Mouse (Mus musculus) olfactory bulb, adult 2 months (tissue): ENCODE data around the gene Macrod1.

Experiments used
- CTCF ChIP-seq: fragments of 200-500 bp; IDR thresholded peaks from 2 replicates; pipeline ENCODE4 v1.5.1; 2012; ENCODE audit warnings: low read depth, mild to moderate bottlenecking, low read length, moderate library complexity; ENCODE audit not compliant: insufficient read depth
- POLR2A ChIP-seq: fragments of 200-500 bp; IDR thresholded peaks from 2 replicates; pipeline ENCODE4 v1.6.1; 2012; ENCODE audit warnings: mild to moderate bottlenecking, low read depth, low read length, moderate library complexity; ENCODE audit not compliant: insufficient read depth

DNA sequence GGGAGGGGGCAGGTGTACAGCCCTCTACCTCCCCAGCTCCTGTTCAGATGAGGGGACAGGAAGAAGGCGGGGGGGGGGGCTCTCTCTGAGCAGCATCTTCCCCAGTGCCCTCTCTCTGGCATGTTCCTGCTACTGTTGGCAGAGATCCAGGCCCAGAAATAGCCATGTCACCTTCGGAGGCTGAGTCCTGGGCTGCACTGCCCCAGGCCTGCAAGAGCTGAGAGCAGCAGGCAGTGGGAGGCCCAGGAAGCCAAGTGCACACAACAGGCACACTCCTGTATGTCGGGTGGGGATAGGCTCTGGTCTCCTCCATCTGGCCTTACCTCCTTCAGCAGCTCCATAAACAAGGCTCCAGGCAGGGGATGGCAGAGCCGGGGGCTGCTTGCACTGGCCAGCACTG is 65.7 kb downstream of the Macrod1 start:
- TF ChIP-seq CTCF (no peak), POLR2A (no peak)
